Mouse (Mus musculus) neural tube, embryonic 11.5 days (tissue): Measurements from ENCODE around the gene Ninj2. TPM values are rescaled to one million over a fixed set of nuclear protein-coding genes. Genes with fewer than 3 reads are reported as not detected.

ENCODE experiments used
- ATAC-seq: fragments of 200-750 bp; cut with Nextera tagmentation; 2 replicates; pipeline ENCODE4 v1.8.0; 2017; ENCODE audit warnings: moderate number of reproducible peaks, mild to moderate bottlenecking, moderate TSS enrichment, moderate library complexity; ENCODE audit not compliant: insufficient read depth, low FRiP score, low TSS enrichment
- DNase-seq: peaks from one replicate; pipeline ENCODE4 v3.0.0-alpha.2; 2015; ENCODE audit warnings: low spot score
- H3K27ac ChIP-seq: fragments of 300-500 bp; sonication (generic); 2 replicates; pipeline ENCODE4 v1.5.1; 2014; ENCODE audit warnings: low read depth, mild to moderate bottlenecking, low read length
- H3K27me3 ChIP-seq: fragments of 300-500 bp; sonication (generic); 2 replicates; pipeline ENCODE4 v1.6.1; 2014; ENCODE audit warnings: mild to moderate bottlenecking, low read length, mixed read lengths; ENCODE audit not compliant: control insufficient read depth, insufficient read depth
- H3K36me3 ChIP-seq: fragments of 300-500 bp; sonication (generic); 2 replicates; pipeline ENCODE4 v1.6.1; 2014; ENCODE audit warnings: mild to moderate bottlenecking, low read length, moderate library complexity, mixed read lengths; ENCODE audit not compliant: control insufficient read depth, insufficient read depth
- H3K4me1 ChIP-seq: fragments of 300-500 bp; sonication (generic); 2 replicates; pipeline ENCODE4 v1.6.1; 2014; ENCODE audit warnings: low read length, mixed read lengths; ENCODE audit not compliant: control insufficient read depth, insufficient read depth
- H3K4me2 ChIP-seq: fragments of 300-500 bp; sonication (generic); 2 replicates; pipeline ENCODE4 v1.6.1; 2014; ENCODE audit warnings: low read depth, mild to moderate bottlenecking, moderate library complexity
- H3K4me3 ChIP-seq: fragments of 300-500 bp; sonication (generic); 2 replicates; pipeline ENCODE4 v1.5.1; 2014; ENCODE audit warnings: low read depth, low read length
- H3K9ac ChIP-seq: fragments of 300-500 bp; sonication (generic); 2 replicates; pipeline ENCODE4 v1.6.1; 2014; ENCODE audit warnings: mild to moderate bottlenecking, low read length
- H3K9me3 ChIP-seq: fragments of 300-500 bp; sonication (generic); 2 replicates; pipeline ENCODE4 v1.6.1; 2016; ENCODE audit warnings: low read length; ENCODE audit not compliant: control insufficient read depth
- WGBS: fragments of 180-500 bp; shearing (Covaris S2); extraction: QIAGEN DNeasy Blood & Tissue Kit; methylation state at CpG from one replicate; pipeline ENCODE4 v1.1.7; 2014; 5-methylcytosine and 5-hydroxymethylcytosine counted together
- polyA plus RNA-seq: library from polyadenylated mRNA; unstranded; fragments of >200 nt; fragmentation: Nextera tagmentation; extraction: Ambion mirVana; gene quantifications from 2 replicates; pipeline ENCODE4 v1.2.1, GENCODE M21; 2014

Gene Ninj2
- polyA plus RNA-seq, 1 experiment from 2014 or later: not detected

DNA sequence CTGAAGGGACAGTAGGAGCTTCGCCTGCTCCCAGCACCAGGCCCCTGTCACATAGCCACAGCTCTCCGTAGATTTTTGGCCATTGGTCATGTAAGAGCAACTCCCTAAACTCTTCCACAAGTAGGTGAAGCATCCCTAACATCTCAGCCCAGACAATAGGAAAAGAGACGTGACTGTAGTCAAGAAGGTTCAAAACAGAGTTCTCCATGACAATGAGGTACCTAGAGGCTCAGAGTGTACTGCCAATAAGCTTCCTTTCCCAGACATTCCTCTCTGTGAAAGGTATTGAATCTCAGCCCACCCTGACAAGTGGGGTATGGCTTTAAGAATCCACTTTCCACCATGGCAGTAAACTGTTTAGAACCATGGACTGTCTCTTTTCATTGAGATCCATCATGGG is 23.6 kb upstream of the Ninj2 start:
- 89% methylated on average over 3 of the region's 3 CpGs for WGBS
- Histone ChIP-seq H3K36me3 (no peaks in the 10 kb centered on the region), H3K27me3 (no peaks in the 10 kb centered on the region), H3K4me2 (no peak overlapping the region), H3K4me3 (no peak overlapping the region), H3K4me1 (no peaks in the 10 kb centered on the region), H3K27ac (no peak overlapping the region), H3K9ac (no peak overlapping the region), H3K9me3 (no peaks in the 10 kb centered on the region)
- no peak for DNase-seq
- ATAC-seq: no peak

DNA sequence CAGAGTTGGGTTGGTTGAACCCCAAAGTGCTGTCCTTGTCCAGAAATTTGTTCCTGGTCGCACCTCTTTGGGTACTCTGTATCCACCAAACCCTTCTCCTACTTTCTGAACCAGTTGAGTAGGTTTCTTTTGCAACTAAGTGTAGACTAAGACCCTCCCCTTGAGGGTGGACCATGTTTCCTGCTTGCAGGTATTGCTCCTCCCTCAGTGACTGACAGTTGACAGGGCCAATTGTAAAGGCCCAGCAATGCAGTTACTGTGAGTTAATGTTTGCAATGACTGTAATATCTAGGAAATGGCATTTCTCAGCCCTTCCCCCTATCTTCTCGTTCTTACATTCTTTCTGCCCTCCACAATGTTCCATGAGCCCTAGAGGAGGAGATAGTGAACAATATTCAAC is 20.5 kb upstream of the Ninj2 start:
- 76% methylated on average over 2 of the region's 2 CpGs for WGBS
- Histone ChIP-seq H3K27me3 (no peaks in the 10 kb centered on the region), H3K36me3 (no peaks in the 10 kb centered on the region), H3K9me3 (no peaks in the 10 kb centered on the region), H3K4me2 (no peak overlapping the region), H3K9ac (no peak overlapping the region), H3K4me1 (no peaks in the 10 kb centered on the region), H3K27ac (no peak overlapping the region), H3K4me3 (no peak overlapping the region)
- DNase-seq (no peak), ATAC-seq (no peak)

DNA sequence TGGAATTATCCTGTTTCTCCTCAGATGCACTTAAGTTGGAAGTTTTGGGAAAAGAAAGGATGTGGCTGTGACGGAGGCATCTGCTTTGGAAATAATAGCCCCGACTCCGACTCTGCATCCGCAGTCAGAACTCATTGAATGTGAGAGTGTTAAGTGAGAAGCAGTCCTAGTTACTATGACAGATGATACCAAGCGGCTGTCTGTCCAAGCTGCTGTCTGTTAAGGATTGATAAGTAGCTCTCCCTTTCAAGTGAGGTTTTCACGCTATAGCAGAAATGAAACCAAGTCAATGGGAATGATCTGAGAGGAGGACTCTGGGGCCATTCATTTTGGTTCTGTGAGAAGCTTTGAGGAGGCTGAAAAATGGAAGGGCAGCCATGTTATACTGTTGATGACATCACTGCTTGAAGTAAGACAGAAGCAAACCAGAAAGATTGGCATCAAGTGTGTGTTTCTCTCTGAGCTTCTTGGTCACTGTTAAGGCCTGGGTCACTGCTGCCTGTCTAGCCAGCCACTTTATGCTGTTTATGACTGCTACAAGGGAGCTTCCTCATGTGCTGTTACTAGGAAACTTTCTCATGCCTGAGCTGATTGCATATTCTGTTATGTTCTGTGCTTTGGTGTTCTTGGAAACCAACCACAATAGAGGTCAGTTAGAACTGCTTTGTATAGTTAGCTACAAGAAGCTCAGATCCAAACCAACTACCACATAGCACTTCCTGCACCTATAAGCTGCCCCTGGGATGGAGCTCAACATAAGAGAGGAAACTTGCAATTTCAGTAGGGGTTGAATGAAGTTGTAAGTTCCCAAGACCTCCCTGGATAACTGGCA is 16.3 kb upstream of the Ninj2 start:
- no peaks in the 10 kb centered on the region for H3K9me3 ChIP-seq
- no peaks in the 10 kb centered on the region for H3K27me3 ChIP-seq
- DNase-seq (no peak), ATAC-seq (no peak)
- H3K9ac ChIP-seq: no peak overlapping the region
- no peak overlapping the region for H3K27ac ChIP-seq
- H3K36me3 ChIP-seq: no peaks in the 10 kb centered on the region
- no peak overlapping the region for H3K4me2 ChIP-seq
- 87% methylated on average over 6 of the region's 6 CpGs for WGBS
- H3K4me3 ChIP-seq: no peak overlapping the region
- H3K4me1 ChIP-seq: no peaks in the 10 kb centered on the region

DNA sequence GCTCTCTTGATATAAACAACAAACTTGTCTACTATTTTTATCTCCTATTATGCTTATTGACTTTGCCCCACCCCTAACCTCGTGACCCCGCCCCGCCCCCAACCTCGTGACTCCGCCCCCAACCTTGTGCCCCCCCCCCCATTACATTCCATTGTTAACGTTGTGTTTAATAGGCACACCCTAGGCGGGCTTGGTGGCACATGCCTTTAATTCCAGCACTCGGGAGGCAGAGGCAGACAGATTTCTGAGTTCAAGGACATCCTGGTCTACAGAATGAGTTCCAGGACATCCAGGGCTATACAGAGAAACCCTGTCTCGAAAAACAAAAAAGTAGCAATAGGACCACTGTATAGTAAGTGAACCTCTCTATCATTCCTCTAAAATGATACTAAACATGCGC is 13.6 kb upstream of the Ninj2 start:
- no peak overlapping the region for H3K27ac ChIP-seq
- H3K4me3 ChIP-seq: no peak overlapping the region
- H3K4me2 ChIP-seq: no peak overlapping the region
- DNase-seq: no peak
- no peaks in the 10 kb centered on the region for H3K27me3 ChIP-seq
- no peaks in the 10 kb centered on the region for H3K9me3 ChIP-seq
- 83% methylated on average over 10 of the region's 10 CpGs for WGBS
- no peaks in the 10 kb centered on the region for H3K36me3 ChIP-seq
- ATAC-seq: no peak
- no peaks in the 10 kb centered on the region for H3K4me1 ChIP-seq
- H3K9ac ChIP-seq: no peak overlapping the region

DNA sequence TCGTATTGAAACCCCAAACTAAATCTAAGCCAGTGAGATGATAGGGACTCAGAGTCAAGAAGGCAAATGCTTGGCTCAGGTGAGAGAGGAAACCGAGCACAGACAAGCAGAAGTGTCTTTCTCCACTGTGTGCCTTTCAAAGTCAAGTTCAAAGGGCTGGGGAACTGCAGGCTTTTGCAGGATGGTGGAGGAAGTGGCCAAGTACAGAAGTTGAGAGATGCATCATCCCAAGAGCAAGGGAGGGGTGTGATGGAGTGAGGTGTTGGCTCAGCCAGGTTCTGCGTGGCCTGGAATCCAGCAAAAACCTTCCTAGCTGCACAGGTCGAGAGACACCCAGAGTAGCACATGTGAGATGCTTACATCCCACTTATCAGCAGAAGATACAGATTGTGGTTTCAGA is 11.6 kb upstream of the Ninj2 start:
- H3K4me1 ChIP-seq: no peaks in the 10 kb centered on the region
- ATAC-seq: no peak
- 84% methylated on average over 4 of the region's 4 CpGs for WGBS
- no peak overlapping the region for H3K9ac ChIP-seq
- DNase-seq: no peak
- H3K27ac ChIP-seq: no peak overlapping the region
- no peak overlapping the region for H3K4me2 ChIP-seq
- H3K36me3 ChIP-seq: no peaks in the 10 kb centered on the region
- H3K27me3 ChIP-seq: no peaks in the 10 kb centered on the region
- H3K4me3 ChIP-seq: no peak overlapping the region
- H3K9me3 ChIP-seq: no peaks in the 10 kb centered on the region

DNA sequence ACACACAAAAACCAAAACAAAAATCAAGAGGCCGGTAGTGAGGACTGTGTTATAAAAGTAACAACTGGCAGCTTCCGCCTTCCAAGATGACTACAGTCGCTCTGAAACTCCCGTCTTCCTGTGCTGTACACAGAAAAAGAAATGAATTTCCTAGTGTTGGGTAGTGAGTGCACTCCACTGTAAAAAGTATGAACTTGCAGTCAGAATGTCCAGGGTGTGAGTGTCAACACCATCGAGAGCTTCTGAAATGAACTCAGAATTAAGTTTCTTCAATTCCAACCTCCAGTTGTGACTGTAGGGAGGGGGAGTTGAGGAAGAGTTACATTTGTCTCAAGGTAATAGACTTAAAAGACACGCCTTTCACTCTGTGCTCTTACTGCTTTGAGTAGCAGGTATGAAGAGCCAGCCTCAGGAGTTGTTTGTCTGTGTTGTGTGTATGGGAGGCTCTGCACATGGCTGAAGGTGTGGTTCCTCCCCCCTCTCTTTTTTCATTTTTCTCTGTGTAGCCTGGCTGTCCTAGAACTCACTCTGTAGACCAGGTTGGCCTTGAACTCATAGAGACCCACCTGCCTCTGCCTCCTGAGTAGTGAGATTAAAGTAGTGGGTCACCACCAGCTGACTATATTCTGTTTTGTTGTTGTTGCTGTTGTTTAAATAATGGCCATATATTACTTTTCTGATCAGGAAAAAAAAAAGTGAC is 10.7 kb upstream of the Ninj2 start:
- no peak overlapping the region for H3K9ac ChIP-seq
- ATAC-seq (no peak), DNase-seq (no peak)
- no peaks in the 10 kb centered on the region for H3K27me3 ChIP-seq
- H3K9me3 ChIP-seq: no peaks in the 10 kb centered on the region
- H3K27ac ChIP-seq: no peak overlapping the region
- WGBS: 93% methylated on average over 6 of the region's 6 CpGs
- H3K4me2 ChIP-seq: no peak overlapping the region
- H3K36me3 ChIP-seq: no peaks in the 10 kb centered on the region
- no peak overlapping the region for H3K4me3 ChIP-seq
- no peaks in the 10 kb centered on the region for H3K4me1 ChIP-seq

DNA sequence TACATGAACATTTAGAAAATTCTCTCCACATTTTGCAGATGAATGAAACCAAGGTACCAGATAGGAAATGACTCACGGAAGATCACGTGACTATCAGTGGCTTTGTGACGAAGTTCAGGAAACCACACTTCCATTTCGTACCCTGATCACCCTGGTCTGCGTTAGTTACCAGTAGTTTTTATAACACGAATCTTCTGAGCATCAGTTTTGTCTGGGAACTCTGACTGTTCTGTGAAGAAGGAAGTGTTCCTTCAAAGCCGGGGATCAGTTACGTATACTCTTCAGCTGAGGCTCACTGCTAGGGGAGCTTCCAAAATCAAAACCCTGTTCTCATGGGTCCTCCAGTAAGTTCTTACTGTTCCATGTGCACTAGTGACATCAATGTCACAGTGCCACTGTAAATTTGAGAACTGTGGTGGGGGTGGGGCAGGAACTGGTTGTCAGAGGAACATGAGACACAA is 10.2 kb upstream of the Ninj2 start:
- Histone ChIP-seq H3K4me3 (no peak overlapping the region), H3K27ac (no peak overlapping the region), H3K36me3 (no peaks in the 10 kb centered on the region), H3K9ac (no peak overlapping the region), H3K27me3 (no peaks in the 10 kb centered on the region), H3K4me1 (no peaks in the 10 kb centered on the region), H3K9me3 (no peaks in the 10 kb centered on the region), H3K4me2 (no peak overlapping the region)
- no peak for DNase-seq
- no peak for ATAC-seq
- 93% methylated on average over 8 of the region's 8 CpGs for WGBS

DNA sequence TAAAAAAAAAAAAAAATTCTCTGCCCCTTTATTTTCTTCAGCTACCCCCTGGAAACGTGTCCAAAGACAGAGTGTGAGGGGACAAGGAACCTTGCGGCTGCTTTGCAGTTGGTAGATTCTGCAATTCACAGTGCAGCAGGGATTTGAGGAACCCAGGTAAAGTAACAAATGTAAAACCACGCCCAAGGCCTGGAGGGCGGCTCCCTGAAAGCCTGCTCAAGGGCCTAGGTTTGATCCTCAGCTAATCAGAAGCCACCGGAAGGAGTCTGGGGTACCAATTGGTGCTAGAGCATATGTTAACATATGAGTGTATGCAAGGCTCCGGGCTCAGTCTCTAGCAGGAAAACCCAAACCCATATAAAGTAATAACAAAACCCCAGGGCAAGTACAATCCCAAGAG is 9.7 kb upstream of the Ninj2 start:
- WGBS: 71% methylated on average over 6 of the region's 6 CpGs
- H3K9me3 ChIP-seq: no peaks in the 10 kb centered on the region
- no peak overlapping the region for H3K4me2 ChIP-seq
- H3K27ac ChIP-seq: no peak overlapping the region
- no peak for DNase-seq
- H3K27me3 ChIP-seq: no peaks in the 10 kb centered on the region
- H3K36me3 ChIP-seq: no peaks in the 10 kb centered on the region
- ATAC-seq: no peak
- no peak overlapping the region for H3K4me3 ChIP-seq
- H3K4me1 ChIP-seq: no peaks in the 10 kb centered on the region
- H3K9ac ChIP-seq: no peak overlapping the region

DNA sequence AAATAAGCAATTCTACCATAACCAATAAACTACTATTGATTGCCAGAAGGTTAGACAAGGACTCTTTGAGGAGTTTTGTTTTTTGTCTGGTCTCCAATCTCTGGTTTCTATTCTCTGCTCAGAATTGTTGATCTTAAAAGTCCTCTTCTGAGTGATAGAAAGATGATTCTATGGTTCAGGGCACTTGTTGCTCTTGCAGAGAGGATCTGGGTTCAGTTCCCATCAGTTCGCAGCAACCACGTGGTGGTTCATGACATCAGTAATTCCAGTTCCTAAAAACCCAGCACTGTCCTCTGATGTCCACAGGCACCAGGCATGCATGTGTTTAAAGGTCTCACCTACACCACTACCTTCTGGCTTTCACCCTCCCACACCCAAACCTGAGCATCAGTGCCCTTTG is 8.2 kb upstream of the Ninj2 start:
- ATAC-seq: no peak

More for the DNA sequence above, 8.2 kb upstream of the Ninj2 start:
- H3K4me3 ChIP-seq: no peak overlapping the region
- H3K4me1 ChIP-seq: no peaks in the 10 kb centered on the region
- DNase-seq: no peak
- H3K9ac ChIP-seq: no peak overlapping the region
- H3K4me2 ChIP-seq: no peak overlapping the region
- WGBS: 86% methylated on average over 2 of the region's 2 CpGs
- H3K36me3 ChIP-seq: no peaks in the 10 kb centered on the region
- H3K9me3 ChIP-seq: no peaks in the 10 kb centered on the region
- H3K27ac ChIP-seq: no peak overlapping the region
- no peaks in the 10 kb centered on the region for H3K27me3 ChIP-seq
